Mouse (Mus musculus): Measurements from ENCODE around the gene Polr2b. TPM values are rescaled to one million over a fixed set of nuclear protein-coding genes. Genes with fewer than 3 reads are reported as not detected.

Polr2b gene
- total and polyA plus RNA-seq, 2 experiments from 2014 or later: 21.8 to 26.4 TPM

DNA sequence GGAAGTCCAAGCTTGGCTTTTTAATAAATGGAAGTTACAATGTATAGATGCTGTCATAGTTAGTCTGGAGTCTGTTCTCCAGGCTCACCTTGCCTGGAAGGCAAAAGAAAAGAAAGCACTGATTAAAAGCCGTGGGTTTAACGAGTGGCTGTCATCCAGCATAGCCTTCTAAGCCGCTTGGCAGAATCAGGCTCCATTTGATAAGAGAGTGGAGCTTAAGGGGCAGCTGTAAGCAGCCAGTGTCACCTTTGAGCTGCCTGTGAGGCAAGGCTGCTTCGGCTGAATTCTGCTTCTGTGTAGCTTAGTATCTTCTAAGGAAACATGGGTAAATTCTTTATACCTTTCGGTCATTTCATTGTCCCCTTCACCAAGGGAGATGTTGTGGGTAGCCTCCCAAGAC lies 23.0 kb upstream of the Polr2b start:
- Histone ChIP-seq H3K9ac (replicated peaks; ENCODE audit: low read depth, low read length) (no peak overlapping the region), H3K4me2 (ENCODE audit: low read depth, low read length) (no peak overlapping the region), H3K36me3 (replicated peaks; ENCODE audit: control insufficient read depth, insufficient read depth, low read length) (peaks cover 46% of the 10 kb centered on the region), H3K4me1 (ENCODE audit: control insufficient read depth, insufficient read depth) (no peaks in the 10 kb centered on the region), H3K27me3 (ENCODE audit: control insufficient read depth, insufficient read depth, low read length) (no peaks in the 10 kb centered on the region), H3K27ac (ENCODE audit: low read depth) (no peak overlapping the region), H3K9me3 (replicated peaks; ENCODE audit: control insufficient read depth, low read length) (no peaks in the 10 kb centered on the region), H3K4me3 (ENCODE audit: low read depth, low read length) (no peak overlapping the region)
- no peak for DNase-seq (ENCODE audit: low spot score)
- TF ChIP-seq EP300 (IDR thresholded peaks at IDR 0.05; ENCODE audit: low read depth) (no peak), CTCF (IDR thresholded peaks at IDR 0.05; ENCODE audit: low read depth) (no peak)
- ATAC-seq (ENCODE audit: insufficient read depth, low read depth): no peak
- 39% methylated on average over 5 of the region's 5 CpGs for WGBS

DNA sequence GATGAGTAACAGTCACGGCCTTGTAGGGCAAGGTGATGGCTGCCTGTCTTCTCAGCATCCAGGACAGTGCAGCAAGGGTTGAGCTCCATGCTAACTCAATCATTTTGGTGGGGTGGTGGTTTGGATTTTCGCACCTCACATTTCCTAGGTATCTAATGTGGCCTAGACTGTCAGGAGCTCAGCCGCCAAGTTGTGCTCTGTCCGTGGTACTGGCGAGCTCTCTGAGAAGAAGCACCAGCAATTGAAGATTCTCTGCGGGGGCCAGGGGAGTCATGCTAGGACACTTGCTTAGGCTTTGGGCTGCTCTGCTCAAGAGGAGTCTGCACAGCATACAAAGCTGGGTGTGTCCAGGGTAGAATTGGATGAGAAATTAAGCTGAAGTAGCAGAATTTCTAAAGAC lies 22.0 kb upstream of the Polr2b start:
- Histone ChIP-seq H3K4me3 (ENCODE audit: low read depth, low read length) (no peak overlapping the region), H3K4me2 (ENCODE audit: low read depth, low read length) (no peak overlapping the region), H3K36me3 (replicated peaks; ENCODE audit: control insufficient read depth, insufficient read depth, low read length) (peaks cover 42% of the 10 kb centered on the region), H3K9me3 (replicated peaks; ENCODE audit: control insufficient read depth, low read length) (no peaks in the 10 kb centered on the region), H3K9ac (replicated peaks; ENCODE audit: low read depth, low read length) (no peak overlapping the region), H3K4me1 (ENCODE audit: control insufficient read depth, insufficient read depth) (no peaks in the 10 kb centered on the region), H3K27me3 (ENCODE audit: control insufficient read depth, insufficient read depth, low read length) (no peaks in the 10 kb centered on the region), H3K27ac (ENCODE audit: low read depth) (no peak overlapping the region)
- ATAC-seq (ENCODE audit: insufficient read depth, low read depth) (no peak), DNase-seq (ENCODE audit: low spot score) (no peak)
- TF ChIP-seq CTCF (IDR thresholded peaks at IDR 0.05; ENCODE audit: low read depth) (no peak), EP300 (IDR thresholded peaks at IDR 0.05; ENCODE audit: low read depth) (no peak)
- 65% methylated on average over 6 of the region's 6 CpGs for WGBS

DNA sequence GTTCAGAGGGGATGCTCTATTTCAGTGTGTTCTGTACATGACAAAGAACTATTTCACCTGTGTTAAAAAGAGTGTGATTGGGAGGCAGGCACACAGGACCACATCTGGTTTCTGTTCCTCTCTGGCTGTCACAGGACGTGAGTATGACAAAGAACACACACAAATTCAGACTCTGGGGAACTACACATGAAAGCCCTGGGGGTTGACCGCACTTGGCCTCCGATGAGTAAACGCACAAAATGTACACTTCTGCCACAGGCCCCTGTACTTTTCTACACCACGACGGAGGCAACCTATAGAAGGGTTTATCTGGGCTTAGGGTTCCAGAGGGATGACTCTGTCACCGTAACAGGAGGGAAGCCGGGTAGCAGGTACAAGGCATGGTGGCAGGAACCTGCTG lies 20.3 kb upstream of the Polr2b start:
- Histone ChIP-seq H3K4me2 (ENCODE audit: low read depth, low read length) (no peak overlapping the region), H3K27me3 (ENCODE audit: control insufficient read depth, insufficient read depth, low read length) (no peaks in the 10 kb centered on the region), H3K9ac (replicated peaks; ENCODE audit: low read depth, low read length) (no peak overlapping the region), H3K4me3 (ENCODE audit: low read depth, low read length) (no peak overlapping the region), H3K9me3 (replicated peaks; ENCODE audit: control insufficient read depth, low read length) (no peaks in the 10 kb centered on the region), H3K36me3 (replicated peaks; ENCODE audit: control insufficient read depth, insufficient read depth, low read length) (peaks cover 47% of the 10 kb centered on the region), H3K4me1 (ENCODE audit: control insufficient read depth, insufficient read depth) (no peaks in the 10 kb centered on the region), H3K27ac (ENCODE audit: low read depth) (no peak overlapping the region)
- ATAC-seq (ENCODE audit: insufficient read depth, low read depth): no peak
- DNase-seq (ENCODE audit: low spot score): no peak
- 59% methylated on average over 8 of the region's 8 CpGs for WGBS
- TF ChIP-seq CTCF (IDR thresholded peaks at IDR 0.05; ENCODE audit: low read depth): no peak
- TF ChIP-seq EP300 (IDR thresholded peaks at IDR 0.05; ENCODE audit: low read depth): no peak

DNA sequence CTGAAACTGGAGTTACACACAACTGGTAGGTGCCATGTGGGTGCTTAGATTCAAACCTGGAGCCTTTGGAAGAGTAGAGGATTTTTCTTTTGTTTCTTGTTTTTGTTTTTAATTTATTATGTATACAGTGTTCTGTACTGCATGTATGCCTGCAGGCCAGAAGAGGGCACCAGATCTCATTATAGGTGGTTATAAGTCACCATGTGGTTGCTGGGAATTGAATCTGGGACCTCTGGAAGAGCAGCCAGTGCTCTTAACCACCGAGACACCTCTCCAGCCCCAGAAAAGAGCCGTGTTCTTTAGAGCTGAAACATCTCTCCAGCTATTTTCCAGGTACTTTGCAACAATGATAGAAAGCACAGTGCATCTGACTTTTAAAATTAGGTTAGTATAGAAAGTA lies 19.3 kb upstream of the Polr2b start:
- Histone ChIP-seq H3K27ac (ENCODE audit: low read depth) (no peak overlapping the region), H3K27me3 (ENCODE audit: control insufficient read depth, insufficient read depth, low read length) (no peaks in the 10 kb centered on the region), H3K4me3 (ENCODE audit: low read depth, low read length) (no peak overlapping the region), H3K9me3 (replicated peaks; ENCODE audit: control insufficient read depth, low read length) (no peaks in the 10 kb centered on the region), H3K4me2 (ENCODE audit: low read depth, low read length) (no peak overlapping the region), H3K36me3 (replicated peaks; ENCODE audit: control insufficient read depth, insufficient read depth, low read length) (peaks cover 46% of the 10 kb centered on the region), H3K4me1 (ENCODE audit: control insufficient read depth, insufficient read depth) (no peaks in the 10 kb centered on the region), H3K9ac (replicated peaks; ENCODE audit: low read depth, low read length) (no peak overlapping the region)
- TF ChIP-seq CTCF (IDR thresholded peaks at IDR 0.05; ENCODE audit: low read depth): no peak
- TF ChIP-seq EP300 (IDR thresholded peaks at IDR 0.05; ENCODE audit: low read depth): no peak
- no peak for DNase-seq (ENCODE audit: low spot score)
- no peak for ATAC-seq (ENCODE audit: insufficient read depth, low read depth)
- 89% methylated on average over 2 of the region's 2 CpGs for WGBS

DNA sequence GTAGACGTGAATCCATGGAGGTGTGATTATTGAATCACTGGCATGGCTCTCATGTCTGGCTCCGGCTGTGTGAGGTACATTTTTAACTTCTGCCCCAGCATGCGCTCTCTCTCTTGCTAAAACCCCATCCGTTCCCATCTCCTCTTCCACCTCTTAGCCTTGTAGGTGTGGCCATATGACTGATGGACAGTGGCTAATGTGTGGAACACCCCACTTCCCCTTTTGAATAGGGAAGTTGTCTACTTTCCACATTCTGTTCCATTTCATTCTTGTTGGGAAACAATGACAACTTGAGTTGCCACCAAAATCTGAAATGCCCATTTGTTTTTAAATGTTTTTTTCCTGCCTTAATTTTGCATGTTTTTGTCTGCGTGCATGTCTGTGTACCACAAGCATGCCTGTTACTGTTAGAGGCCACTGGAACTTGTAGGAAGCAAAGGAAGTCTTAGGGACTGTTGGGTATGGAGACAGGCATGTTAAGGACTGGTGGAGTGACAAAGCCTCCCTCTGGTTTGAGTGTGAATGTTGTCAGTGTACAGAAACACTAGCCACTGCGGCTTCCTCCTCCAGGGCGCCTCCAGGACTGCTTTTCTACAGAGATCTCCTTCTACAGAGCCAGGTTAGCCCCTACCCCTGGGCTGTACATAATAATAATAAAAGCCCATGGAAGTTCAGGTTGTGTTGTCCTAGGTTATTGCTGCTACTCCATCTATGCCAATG lies 17.0 kb upstream of the Polr2b start:
- DNase-seq (ENCODE audit: low spot score): no peak
- no peak overlapping the region for H3K9ac ChIP-seq (replicated peaks; ENCODE audit: low read depth, low read length)
- H3K9me3 ChIP-seq (replicated peaks; ENCODE audit: control insufficient read depth, low read length): no peaks in the 10 kb centered on the region
- H3K27ac ChIP-seq (ENCODE audit: low read depth): no peak overlapping the region
- H3K4me3 ChIP-seq (ENCODE audit: low read depth, low read length): no peak overlapping the region
- H3K4me2 ChIP-seq (ENCODE audit: low read depth, low read length): no peak overlapping the region
- no peaks in the 10 kb centered on the region for H3K27me3 ChIP-seq (ENCODE audit: control insufficient read depth, insufficient read depth, low read length)
- H3K4me1 ChIP-seq (ENCODE audit: control insufficient read depth, insufficient read depth): no peaks in the 10 kb centered on the region
- ATAC-seq (ENCODE audit: insufficient read depth, low read depth): no peak
- TF ChIP-seq CTCF (IDR thresholded peaks at IDR 0.05; ENCODE audit: low read depth) (no peak), EP300 (IDR thresholded peaks at IDR 0.05; ENCODE audit: low read depth) (no peak)
- 85% methylated on average over 7 of the region's 7 CpGs for WGBS
- H3K36me3 ChIP-seq (replicated peaks; ENCODE audit: control insufficient read depth, insufficient read depth, low read length): peaks cover 59% of the 10 kb centered on the region

DNA sequence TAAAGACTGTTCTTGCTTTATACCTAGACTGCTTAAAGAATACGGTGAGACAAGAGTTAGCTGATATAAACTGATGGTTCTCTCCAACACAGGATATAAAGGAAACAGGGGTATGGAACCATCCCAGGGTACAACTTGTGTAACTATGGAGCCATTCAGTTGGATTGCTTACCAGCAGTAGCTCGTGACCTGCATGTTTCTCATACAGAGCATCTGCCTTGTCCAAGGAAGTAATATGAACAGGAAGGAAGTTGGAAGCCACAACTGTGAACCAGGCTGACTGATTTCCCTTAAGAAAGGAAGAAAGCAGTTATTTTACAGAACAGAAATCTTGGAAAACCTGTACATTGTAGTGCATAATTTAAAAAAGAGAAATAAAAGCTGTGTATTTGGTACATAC lies 10.5 kb upstream of the Polr2b start:
- no peak overlapping the region for H3K4me3 ChIP-seq (ENCODE audit: low read depth, low read length)
- no peak overlapping the region for H3K4me2 ChIP-seq (ENCODE audit: low read depth, low read length)
- 84% methylated on average over 2 of the region's 2 CpGs for WGBS
- H3K9ac ChIP-seq (replicated peaks; ENCODE audit: low read depth, low read length): no peak overlapping the region
- peaks cover 47% of the 10 kb centered on the region for H3K36me3 ChIP-seq (replicated peaks; ENCODE audit: control insufficient read depth, insufficient read depth, low read length)
- no peaks in the 10 kb centered on the region for H3K4me1 ChIP-seq (ENCODE audit: control insufficient read depth, insufficient read depth)
- TF ChIP-seq EP300 (IDR thresholded peaks at IDR 0.05; ENCODE audit: low read depth): no peak
- no peak overlapping the region for H3K27ac ChIP-seq (ENCODE audit: low read depth)
- DNase-seq (ENCODE audit: low spot score): no peak
- no peaks in the 10 kb centered on the region for H3K9me3 ChIP-seq (replicated peaks; ENCODE audit: control insufficient read depth, low read length)
- ATAC-seq (ENCODE audit: insufficient read depth, low read depth): no peak
- no peaks in the 10 kb centered on the region for H3K27me3 ChIP-seq (ENCODE audit: control insufficient read depth, insufficient read depth, low read length)

Data from heart, postnatal 0 days (tissue).